Mouse (Mus musculus) embryonic facial prominence, embryonic 13.5 days (tissue): Measurements from ENCODE around the gene Pusl1. TPM values are rescaled to one million over a fixed set of nuclear protein-coding genes. Genes with fewer than 3 reads are reported as not detected.

Experiments
- ATAC-seq: fragments of 200-750 bp; cut with Nextera tagmentation; 2 replicates; pipeline ENCODE4 v1.8.0; 2017; ENCODE audit warnings: low read depth; ENCODE audit not compliant: insufficient number of reproducible peaks, insufficient read depth, low FRiP score, low TSS enrichment
- H3K27ac ChIP-seq: fragments of 300-500 bp; sonication (generic); 2 replicates; pipeline ENCODE4 v1.5.1; 2015; ENCODE audit warnings: moderate library complexity, mild to moderate bottlenecking, inconsistent platforms
- H3K27me3 ChIP-seq: fragments of 300-500 bp; sonication (generic); 2 replicates; pipeline ENCODE4 v1.6.1; 2015; ENCODE audit warnings: mild to moderate bottlenecking, inconsistent platforms
- H3K36me3 ChIP-seq: fragments of 300-500 bp; sonication (generic); 2 replicates; pipeline ENCODE4 v1.6.1; 2015; ENCODE audit warnings: mild to moderate bottlenecking, inconsistent platforms
- H3K4me1 ChIP-seq: fragments of 300-500 bp; sonication (generic); 2 replicates; pipeline ENCODE4 v1.6.1; 2015; ENCODE audit warnings: inconsistent platforms
- H3K4me2 ChIP-seq: fragments of 300-500 bp; sonication (generic); 2 replicates; pipeline ENCODE4 v1.6.1; 2015; ENCODE audit warnings: moderate library complexity, mild to moderate bottlenecking, inconsistent platforms
- H3K4me3 ChIP-seq: fragments of 300-500 bp; sonication (generic); 2 replicates; pipeline ENCODE4 v1.5.1; 2015; ENCODE audit warnings: mild to moderate bottlenecking, inconsistent platforms
- H3K9ac ChIP-seq: fragments of 300-500 bp; sonication (generic); 2 replicates; pipeline ENCODE4 v1.6.1; 2015; ENCODE audit warnings: mild to moderate bottlenecking, inconsistent platforms
- H3K9me3 ChIP-seq: fragments of 300-500 bp; sonication (generic); 2 replicates; pipeline ENCODE4 v1.6.1; 2016; ENCODE audit warnings: inconsistent platforms
- WGBS: fragments of 180-500 bp; shearing (Covaris S2); methylation state at CpG from one replicate; pipeline ENCODE4 v1.1.7; 2015; ENCODE audit warnings: mixed read lengths; 5-methylcytosine and 5-hydroxymethylcytosine counted together
- polyA plus RNA-seq: library from polyadenylated mRNA; unstranded; fragments of >200 nt; fragmentation: Nextera tagmentation; extraction: Ambion mirVana; gene quantifications from 2 replicates; pipeline ENCODE4 v1.2.1, GENCODE M21; 2015

The Pusl1 gene
- polyA plus RNA-seq, 1 experiment from 2014 or later: 54.7 TPM

GRCm38 (mm10) chr4:155851368-155851767 is 40.2 kb downstream of the Pusl1 start:
- peaks cover 27% of the 10 kb centered on the region for H3K4me1 ChIP-seq
- no peak overlapping the region for H3K4me2 ChIP-seq
- no peak overlapping the region for H3K27ac ChIP-seq
- ATAC-seq: no peak
- WGBS: 88% methylated on average over 3 of the region's 3 CpGs
- peaks cover 30% of the 10 kb centered on the region for H3K36me3 ChIP-seq
- H3K4me3 ChIP-seq: no peak overlapping the region
- no peaks in the 10 kb centered on the region for H3K27me3 ChIP-seq
- no peak overlapping the region for H3K9ac ChIP-seq
- H3K9me3 ChIP-seq: no peaks in the 10 kb centered on the region

GRCm38 (mm10) chr4:155849792-155850451 is 41.7 kb downstream of the Pusl1 start:
- no peaks in the 10 kb centered on the region for H3K27me3 ChIP-seq
- H3K4me1 ChIP-seq: peaks cover 27% of the 10 kb centered on the region
- peaks cover 15% of the 10 kb centered on the region for H3K36me3 ChIP-seq
- WGBS: 91% methylated on average over 3 of the region's 3 CpGs
- H3K4me3 ChIP-seq: no peak overlapping the region
- no peak overlapping the region for H3K9ac ChIP-seq
- H3K4me2 ChIP-seq: no peak overlapping the region
- H3K27ac ChIP-seq: no peak overlapping the region
- H3K9me3 ChIP-seq: no peaks in the 10 kb centered on the region
- no peak for ATAC-seq

- WGBS: 87% methylated on average over 2 of the region's 2 CpGs
- Histone ChIP-seq H3K27me3 (no peaks in the 10 kb centered on the region), H3K4me2 (peak overlapping the region; percentile 89; the same call in 1 of the 2 replicates), H3K9me3 (no peaks in the 10 kb centered on the region), H3K9ac (no peak overlapping the region), H3K36me3 (peaks cover 10% of the 10 kb centered on the region), H3K27ac (no peak overlapping the region), H3K4me3 (no peak overlapping the region), H3K4me1 (peaks cover 27% of the 10 kb centered on the region)
- no peak for ATAC-seq
These were observed 42.2 kb downstream of the Pusl1 start for GRCm38 (mm10) chr4:155849391-155849790.

GRCm38 (mm10) chr4:155848434-155849095 is 43.0 kb downstream of the Pusl1 start:
- H3K9me3 ChIP-seq: no peaks in the 10 kb centered on the region
- ATAC-seq: no peak
- peak overlapping the region; percentile 88 for H3K9ac ChIP-seq
- WGBS: 54% methylated on average over 7 of the region's 7 CpGs
- peak overlapping the region; percentile 81 for H3K4me3 ChIP-seq
- peak overlapping the region; percentile 89 for H3K4me2 ChIP-seq
- H3K4me1 ChIP-seq: peaks cover 27% of the 10 kb centered on the region
- no peak overlapping the region for H3K27ac ChIP-seq
- H3K36me3 ChIP-seq: peaks cover 4% of the 10 kb centered on the region
- no peaks in the 10 kb centered on the region for H3K27me3 ChIP-seq

- no peak overlapping the region for H3K27ac ChIP-seq
- no peaks in the 10 kb centered on the region for H3K27me3 ChIP-seq
- peaks cover 27% of the 10 kb centered on the region for H3K4me1 ChIP-seq
- H3K9me3 ChIP-seq: no peaks in the 10 kb centered on the region
- 2% methylated on average over 56 of the region's 69 CpGs for WGBS
- H3K4me3 ChIP-seq: peak overlapping the region; percentile 81
- peak overlapping the region; percentile 88 for H3K9ac ChIP-seq
- 0 out of 2 replicates have a peak, but pooled peaks have one; percentile 22 for ATAC-seq
- peak overlapping the region; percentile 89 for H3K4me2 ChIP-seq
- peaks cover 10% of the 10 kb centered on the region for H3K36me3 ChIP-seq
These were observed 43.8 kb downstream of the Pusl1 start for GRCm38 (mm10) chr4:155847591-155848352.

- Histone ChIP-seq H3K27me3 (no peaks in the 10 kb centered on the region), H3K9me3 (no peaks in the 10 kb centered on the region), H3K4me1 (peaks cover 27% of the 10 kb centered on the region), H3K4me2 (peak within 1 kb of the TSS; percentile 89), H3K9ac (peak within 1 kb of the TSS; percentile 88), H3K4me3 (peak within 1 kb of the TSS; percentile 81), H3K36me3 (peaks cover 15% of the 10 kb centered on the region), H3K27ac (peak within 1 kb of the TSS; percentile 68; the same call in 1 of the 2 replicates)
- 2% methylated on average over 61 of the region's 65 CpGs for WGBS
- peak; percentile 89 for ATAC-seq
These were observed 44.6 kb downstream of the Pusl1 start, which contains the start of gene Dvl1 for GRCm38 (mm10) chr4:155846871-155847578. TSS of gene Dvl1 (plus strand) at chr4:155847402.

GRCm38 (mm10) chr4:155843231-155843630 is 48.4 kb downstream of the Pusl1 start:
- Histone ChIP-seq H3K27me3 (peaks cover 6% of the 10 kb centered on the region; the same call in 1 of the 2 replicates), H3K4me2 (no peak overlapping the region), H3K36me3 (peaks cover 20% of the 10 kb centered on the region), H3K4me1 (peaks cover 44% of the 10 kb centered on the region), H3K4me3 (no peak overlapping the region), H3K9me3 (no peaks in the 10 kb centered on the region), H3K9ac (no peak overlapping the region), H3K27ac (no peak overlapping the region)
- no peak for ATAC-seq
- 89% methylated on average over 5 of the region's 5 CpGs for WGBS

GRCm38 (mm10) chr4:155841651-155842270 is 49.8 kb downstream of the Pusl1 start:
- WGBS: 38% methylated on average over 38 of the region's 38 CpGs
- H3K27ac ChIP-seq: no peak overlapping the region
- peaks cover 6% of the 10 kb centered on the region; the same call in 1 of the 2 replicates for H3K27me3 ChIP-seq
- H3K4me2 ChIP-seq: peak overlapping the region; percentile 94
- 0 out of 2 replicates have a peak overlapping the region, but pooled peaks have one; percentile 75 for H3K9ac ChIP-seq
- no peak for ATAC-seq
- no peaks in the 10 kb centered on the region for H3K9me3 ChIP-seq
- H3K4me1 ChIP-seq: peaks cover 41% of the 10 kb centered on the region
- peak overlapping the region; percentile 56 for H3K4me3 ChIP-seq
- peaks cover 20% of the 10 kb centered on the region for H3K36me3 ChIP-seq

GRCm38 (mm10) chr4:155841003-155841454 is 50.6 kb downstream of the Pusl1 start:
- peaks cover 38% of the 10 kb centered on the region for H3K4me1 ChIP-seq
- H3K4me3 ChIP-seq: peak overlapping the region; percentile 56
- peak overlapping the region; percentile 94 for H3K4me2 ChIP-seq
- no peaks in the 10 kb centered on the region for H3K9me3 ChIP-seq
- peak; percentile 75 for ATAC-seq
- H3K27me3 ChIP-seq: peaks cover 6% of the 10 kb centered on the region; the same call in 1 of the 2 replicates
- peak overlapping the region; percentile 86 for H3K27ac ChIP-seq
- peaks cover 20% of the 10 kb centered on the region for H3K36me3 ChIP-seq
- under 1% methylated on average over 32 of the region's 32 CpGs for WGBS
- H3K9ac ChIP-seq: peak overlapping the region; percentile 75

GRCm38 (mm10) chr4:155840076-155841002 is 51.2 kb downstream of the Pusl1 start:
- peaks cover 6% of the 10 kb centered on the region; the same call in 1 of the 2 replicates for H3K27me3 ChIP-seq
- peak overlapping the region; percentile 86 for H3K27ac ChIP-seq
- peak overlapping the region; percentile 94 for H3K4me2 ChIP-seq
- H3K36me3 ChIP-seq: peaks cover 20% of the 10 kb centered on the region
- H3K4me3 ChIP-seq: peak overlapping the region; percentile 56
- WGBS: 3% methylated on average over 8 of the region's 8 CpGs
- no peaks in the 10 kb centered on the region for H3K9me3 ChIP-seq
- ATAC-seq: no peak; the same call in 1 of the 2 replicates
- H3K4me1 ChIP-seq: peaks cover 38% of the 10 kb centered on the region
- H3K9ac ChIP-seq: peak overlapping the region; percentile 75
